ENCODE assay signal across 19 mouse cellular contexts in genomic region chr9:106301446-106302080, GRCm38 (mm10). TPM values are rescaled to one million over a fixed set of nuclear protein-coding genes. Genes with fewer than 3 reads are reported as not detected.
DNase-seq lines count a peak whose midpoint lies in the region; ATAC-seq lines count a peak whose summit lies in the region.
"Had no signal": no experiment of that assay in that cellular context is flagged by ENCODE, and none has a peak within 500 bp of the region (broad histone marks: within the 10 kb centered on the region; RNA-seq: fewer than 3 reads in every experiment).

No protein-coding gene starts in this region.

- ATAC-seq in heart, embryonic 15.5 days (replicated peaks; ENCODE audit: insufficient number of reproducible peaks, insufficient read depth, low FRiP score, low read depth), result no peak; the same call in 1 of the 2 replicates
- peak; percentile 28; the same call in 1 of the 2 replicates for ATAC-seq in lung, embryonic 16.5 days (ENCODE audit: low read depth)
- ATAC-seq in stomach, embryonic 16.5 days (ENCODE audit: insufficient read depth, low FRiP score), result peak; percentile 27; the same call in 1 of the 2 replicates
- ATAC-seq: forebrain, embryonic 16.5 days; midbrain, embryonic 16.5 days had no signal

- H3K4me3 ChIP-seq in heart, embryonic 15.5 days, result no peak overlapping the region
- no peak overlapping the region for H3K4me3 ChIP-seq in lung, embryonic 16.5 days (ENCODE audit: low read length)
- H3K4me3 ChIP-seq in stomach, embryonic 16.5 days (replicated peaks; ENCODE audit: low read length), result no peak overlapping the region
- H3K4me3 ChIP-seq: erythroblast, embryonic 14.5 days; hindbrain, embryonic 15.5 days; limb, embryonic 12.5 days; liver, embryonic 15.5 days had no signal

- H3K9me3 ChIP-seq in heart, embryonic 15.5 days (replicated peaks), result no peaks in the 10 kb centered on the region
- no peaks in the 10 kb centered on the region for H3K9me3 ChIP-seq in lung, embryonic 16.5 days (ENCODE audit: control insufficient read depth, low read length)
- H3K9me3 ChIP-seq in stomach, embryonic 16.5 days (replicated peaks; ENCODE audit: control insufficient read depth, low read length), result no peaks in the 10 kb centered on the region
- H3K9me3 ChIP-seq: hindbrain, embryonic 15.5 days; limb, embryonic 12.5 days; liver, embryonic 15.5 days had no signal

- intact Hi-C loops in heart, postnatal 25 days (cut with DNase I), result no loop called here

- H3K27me3 ChIP-seq in heart, embryonic 15.5 days, result no peaks in the 10 kb centered on the region
- no peaks in the 10 kb centered on the region for H3K27me3 ChIP-seq in lung, embryonic 16.5 days (ENCODE audit: control insufficient read depth, insufficient read depth, low read depth, low read length)
- no peaks in the 10 kb centered on the region for H3K27me3 ChIP-seq in stomach, embryonic 16.5 days (ENCODE audit: control insufficient read depth, insufficient read depth, low read length)
- H3K27me3 ChIP-seq: hindbrain, embryonic 15.5 days; limb, embryonic 12.5 days; liver, embryonic 15.5 days had no signal

- H3K4me1 ChIP-seq in heart, embryonic 15.5 days (replicated peaks), result peaks cover 20% of the 10 kb centered on the region
- peaks cover 20% of the 10 kb centered on the region for H3K4me1 ChIP-seq in lung, embryonic 16.5 days (replicated peaks; ENCODE audit: control insufficient read depth, insufficient read depth, low read length)
- H3K4me1 ChIP-seq in stomach, embryonic 16.5 days (ENCODE audit: control insufficient read depth, insufficient read depth, low read length), result peaks cover 9% of the 10 kb centered on the region
- H3K4me1 ChIP-seq: hindbrain, embryonic 15.5 days had no signal

- peak overlapping the region; percentile 32; the same call in 1 of the 2 replicates for H3K27ac ChIP-seq in heart, embryonic 15.5 days
- peak overlapping the region; percentile 17; the same call in 1 of the 2 replicates for H3K27ac ChIP-seq in lung, embryonic 16.5 days (ENCODE audit: low read length)
- peak overlapping the region; percentile 50 for H3K27ac ChIP-seq in stomach, embryonic 16.5 days (ENCODE audit: low read length)
- H3K27ac ChIP-seq: hindbrain, embryonic 15.5 days; kidney, postnatal 0 days; limb, embryonic 12.5 days; liver, embryonic 15.5 days had no signal

- H3K9ac ChIP-seq in heart, embryonic 15.5 days, result no peak overlapping the region
- H3K9ac ChIP-seq in lung, embryonic 16.5 days (ENCODE audit: low read length), result no peak overlapping the region
- H3K9ac ChIP-seq in stomach, embryonic 16.5 days (ENCODE audit: low read length), result peak overlapping the region; percentile 28
- H3K9ac ChIP-seq: hindbrain, embryonic 15.5 days; limb, embryonic 12.5 days; liver, embryonic 15.5 days had no signal

- WGBS in heart, embryonic 15.5 days, result 55% methylated on average over 11 of the region's 11 CpGs
- 63% methylated on average over 11 of the region's 11 CpGs for WGBS in lung, embryonic 16.5 days
- WGBS in stomach, embryonic 16.5 days, result 68% methylated on average over 10 of the region's 11 CpGs

- DNase-seq in cerebellum, postnatal 25 days, result peak; percentile 27 to 38
- no peak for DNase-seq in cerebellum, adult 9-11 months
- DNase-seq in heart, postnatal 25 days (ENCODE audit: low spot score), result no peak
- DNase-seq in lung, postnatal 36 days, result no peak
- no peak for DNase-seq in adrenal gland, adult (ENCODE audit: inconsistent age in 2 of 2, low spot score in 1 of 2)
- DNase-seq: cerebellum, adult 11 months; gastrocnemius, postnatal 10 days; kidney, adult 11 months; thymus, postnatal 25 days had no signal

- H3K4me2 ChIP-seq in heart, embryonic 15.5 days, result no peak overlapping the region
- no peak overlapping the region for H3K4me2 ChIP-seq in lung, embryonic 16.5 days (ENCODE audit: low read depth, low read length)
- H3K4me2 ChIP-seq in stomach, embryonic 16.5 days (ENCODE audit: low read depth, low read length), result no peak overlapping the region
- H3K4me2 ChIP-seq: hindbrain, embryonic 15.5 days; limb, embryonic 12.5 days; liver, embryonic 15.5 days had no signal

- no peaks in the 10 kb centered on the region for H3K36me3 ChIP-seq in heart, embryonic 15.5 days
- H3K36me3 ChIP-seq in lung, embryonic 16.5 days (ENCODE audit: control insufficient read depth, insufficient read depth, low read length), result no peaks in the 10 kb centered on the region
- H3K36me3 ChIP-seq in stomach, embryonic 16.5 days (ENCODE audit: control insufficient read depth, insufficient read depth, low read length), result no peaks in the 10 kb centered on the region
- H3K36me3 ChIP-seq: hindbrain, embryonic 15.5 days had no signal

RNA-seq across cellular contexts. Expression of gene Poc1a, which starts 20.7 kb away (rescaled TPM):
- polyA plus RNA-seq in heart, embryonic 15.5 days (2015; fragmentation: Nextera tagmentation; extraction: Ambion mirVana), result 23.7 and 26.8 TPM in 2 replicates
- 1 to 10 TPM; 3.3 to 3.4 TPM for total RNA-seq in heart, postnatal 25 days (2021)
- 32.3 and 32.4 TPM in 2 replicates for polyA plus RNA-seq in lung, embryonic 16.5 days (2015; fragmentation: Nextera tagmentation; extraction: Ambion mirVana)
- polyA plus RNA-seq in stomach, embryonic 16.5 days (2015; fragmentation: Nextera tagmentation; extraction: Ambion mirVana), result 22.2 and 24.5 TPM in 2 replicates

RNA-seq across cellular contexts. Expression of gene Alas1, which starts 53.1 kb away (rescaled TPM):
- polyA plus RNA-seq in heart, embryonic 15.5 days (2015; fragmentation: Nextera tagmentation; extraction: Ambion mirVana), result 168 and 187 TPM in 2 replicates
- 100 to 1,000 TPM; 571 to 593 TPM for total RNA-seq in heart, postnatal 25 days (2021)
- polyA plus RNA-seq in lung, embryonic 16.5 days (2015; fragmentation: Nextera tagmentation; extraction: Ambion mirVana), result 139 and 145 TPM in 2 replicates
- polyA plus RNA-seq in stomach, embryonic 16.5 days (2015; fragmentation: Nextera tagmentation; extraction: Ambion mirVana), result 131 and 135 TPM in 2 replicates

Comparison
In these comparisons a context has a peak if more than half of its experiments do, and no peak if none do; other contexts are left out.
1. DNase-seq: peak in cerebellum, postnatal 25 days (2 of 2); none in cerebellum, adult 9-11 months (single experiment), heart, postnatal 25 days (single experiment), lung, postnatal 36 days (single experiment) and adrenal gland, adult (0 of 2).
2. Peak in every context shown above with its lines, with median percentiles within 50 percentile points of each other: H3K27ac ChIP-seq.